Mouse (Mus musculus) midbrain, postnatal 0 days (tissue): Measurements from ENCODE around the gene Gorasp1. TPM values are rescaled to one million over a fixed set of nuclear protein-coding genes. Genes with fewer than 3 reads are reported as not detected.

Experiments used
- ATAC-seq: fragments of 200-750 bp; cut with Nextera tagmentation; 2 replicates; pipeline ENCODE4 v1.8.0; 2017; ENCODE audit warnings: moderate number of reproducible peaks, mild to moderate bottlenecking, moderate TSS enrichment, moderate library complexity; ENCODE audit not compliant: low FRiP score
- DNase-seq: peaks from one replicate; pipeline ENCODE4 v3.0.0-alpha.2; 2015; ENCODE audit warnings: low spot score
- H3K27ac ChIP-seq: fragments of 300-500 bp; sonication (generic); 2 replicates; pipeline ENCODE4 v1.5.1; 2014; ENCODE audit warnings: low read depth, mild to moderate bottlenecking, low read length, mixed read lengths
- H3K27me3 ChIP-seq: fragments of 300-500 bp; sonication (generic); 2 replicates; pipeline ENCODE4 v1.6.1; 2014; ENCODE audit warnings: low read length, control low read depth, mixed read lengths; ENCODE audit not compliant: insufficient read depth
- H3K36me3 ChIP-seq: fragments of 300-500 bp; sonication (generic); 2 replicates; pipeline ENCODE4 v1.6.1; 2014; ENCODE audit warnings: low read length, control low read depth, mixed read lengths; ENCODE audit not compliant: insufficient read depth
- H3K4me1 ChIP-seq: fragments of 300-500 bp; sonication (generic); 2 replicates; pipeline ENCODE4 v1.6.1; 2014; ENCODE audit warnings: mild to moderate bottlenecking, control low read depth, antibody characterized with exemption, low read length, mixed read lengths; ENCODE audit not compliant: insufficient read depth
- H3K4me2 ChIP-seq: fragments of 300-500 bp; sonication (generic); 2 replicates; pipeline ENCODE4 v1.6.1; 2014; ENCODE audit warnings: low read depth, mild to moderate bottlenecking, low read length, mixed read lengths; ENCODE audit not compliant: poor library complexity, severe bottlenecking
- H3K4me3 ChIP-seq: fragments of 300-500 bp; sonication (generic); 2 replicates; pipeline ENCODE4 v1.5.1; 2014; ENCODE audit warnings: low read depth, mild to moderate bottlenecking, low read length, moderate library complexity
- H3K9ac ChIP-seq: fragments of 300-500 bp; sonication (generic); replicated peaks from 2 replicates; pipeline ENCODE4 v1.6.1; 2014; ENCODE audit warnings: mild to moderate bottlenecking, low read length, moderate library complexity, mixed read lengths; ENCODE audit not compliant: poor library complexity, severe bottlenecking
- H3K9me3 ChIP-seq: fragments of 300-500 bp; sonication (generic); 2 replicates; pipeline ENCODE4 v1.6.1; 2016; ENCODE audit warnings: low read length, control low read depth
- CTCF ChIP-seq: IDR thresholded peaks from 2 replicates; pipeline ENCODE4 v1.5.1; 2016; ENCODE audit warnings: antibody characterized with exemption, mild to moderate bottlenecking
- WGBS: fragments of 180-500 bp; shearing (Covaris S2); extraction: QIAGEN DNeasy Blood & Tissue Kit; methylation state at CpG from one replicate; pipeline ENCODE4 v1.1.7; 2014; 5-methylcytosine and 5-hydroxymethylcytosine counted together
- polyA plus RNA-seq: library from polyadenylated mRNA; unstranded; fragments of >200 nt; fragmentation: Nextera tagmentation; extraction: Ambion mirVana; gene quantifications from 2 replicates; pipeline ENCODE4 v1.2.1, GENCODE M21; 2015
- total RNA-seq: library from RNA; depleted of rRNA; stranded (reverse); fragments of >200 nt; gene quantifications from 2 replicates; pipeline ENCODE4 v1.2.3, GENCODE M21; 2014

The Gorasp1 gene
- total and polyA plus RNA-seq, 2 experiments from 2014 or later: 19.0 to 26.2 TPM

GRCm38 (mm10) chr9:119982241-119982811 lies 45.0 kb upstream of the Gorasp1 start:
- Histone ChIP-seq H3K4me3 (peak overlapping the region; percentile 66), H3K9me3 (no peaks in the 10 kb centered on the region), H3K36me3 (no peaks in the 10 kb centered on the region), H3K27me3 (peaks cover 7% of the 10 kb centered on the region), H3K4me2 (peak overlapping the region; percentile 91), H3K9ac (no peak overlapping the region), H3K4me1 (peaks cover 16% of the 10 kb centered on the region; the same call in 1 of the 2 replicates), H3K27ac (no peak overlapping the region)
- TF ChIP-seq CTCF: peak; percentile 53
- WGBS: 7% methylated on average over 11 of the region's 11 CpGs
- ATAC-seq: no peak
- DNase-seq: peak; percentile 59

- H3K27me3 ChIP-seq: peaks cover 7% of the 10 kb centered on the region
- peak; percentile 35; the same call in 1 of the 2 replicates for ATAC-seq
- no peaks in the 10 kb centered on the region for H3K36me3 ChIP-seq
- H3K9me3 ChIP-seq: no peaks in the 10 kb centered on the region
- H3K4me3 ChIP-seq: peak overlapping the region; percentile 66; the same call in 1 of the 2 replicates
- no peak overlapping the region for H3K9ac ChIP-seq
- peak overlapping the region; percentile 26 for H3K4me2 ChIP-seq
- H3K4me1 ChIP-seq: peaks cover 16% of the 10 kb centered on the region; the same call in 1 of the 2 replicates
- 5% methylated on average over 16 of the region's 16 CpGs for WGBS
- no peak for TF ChIP-seq CTCF
- DNase-seq: peak; percentile 67
- H3K27ac ChIP-seq: peak overlapping the region; percentile 48
Measured at GRCm38 (mm10) chr9:119981183-119982179, 44.1 kb upstream of the Gorasp1 start.

- ATAC-seq: no peak
- H3K9ac ChIP-seq: no peak overlapping the region
Measured at GRCm38 (mm10) chr9:119980770-119981182, 43.4 kb upstream of the Gorasp1 start.

GRCm38 (mm10) chr9:119979749-119980148 lies 42.4 kb upstream of the Gorasp1 start:
- no peak for ATAC-seq
- DNase-seq: no peak
- Histone ChIP-seq H3K4me3 (no peak overlapping the region), H3K36me3 (no peaks in the 10 kb centered on the region), H3K4me1 (peaks cover 16% of the 10 kb centered on the region; the same call in 1 of the 2 replicates), H3K9ac (no peak overlapping the region), H3K9me3 (no peaks in the 10 kb centered on the region), H3K27ac (no peak overlapping the region), H3K4me2 (no peak overlapping the region), H3K27me3 (peaks cover 7% of the 10 kb centered on the region)
- TF ChIP-seq CTCF: no peak
- 38% methylated on average over 2 of the region's 2 CpGs for WGBS

More at GRCm38 (mm10) chr9:119980770-119981182, 43.4 kb upstream of the Gorasp1 start:
- 9% methylated on average over 4 of the region's 4 CpGs for whole genome bisulfite sequencing
- DNase-seq: no peak
- TF ChIP-seq CTCF: no peak
- no peaks in the 10 kb centered on the region for H3K36me3 ChIP-seq
- H3K4me2 ChIP-seq: peak overlapping the region; percentile 26; the same call in 1 of the 2 replicates
- H3K27ac ChIP-seq: peak overlapping the region; percentile 48
- no peak overlapping the region for H3K4me3 ChIP-seq
- H3K4me1 ChIP-seq: peaks cover 16% of the 10 kb centered on the region; the same call in 1 of the 2 replicates
- H3K9me3 ChIP-seq: no peaks in the 10 kb centered on the region
- H3K27me3 ChIP-seq: peaks cover 7% of the 10 kb centered on the region

- H3K27ac ChIP-seq: no peak overlapping the region
- no peak for TF ChIP-seq CTCF
- H3K4me3 ChIP-seq: no peak overlapping the region
- H3K4me1 ChIP-seq: peaks cover 16% of the 10 kb centered on the region; the same call in 1 of the 2 replicates
- DNase-seq (no peak), ATAC-seq (no peak)
- H3K27me3 ChIP-seq: peaks cover 7% of the 10 kb centered on the region
- H3K9me3 ChIP-seq: no peaks in the 10 kb centered on the region
- H3K4me2 ChIP-seq: no peak overlapping the region
- WGBS: 88% methylated on average over 6 of the region's 6 CpGs
- H3K36me3 ChIP-seq: no peaks in the 10 kb centered on the region
- H3K9ac ChIP-seq: no peak overlapping the region
Measured at GRCm38 (mm10) chr9:119978811-119979441, 41.6 kb upstream of the Gorasp1 start.
